Comparison of ENCODE assay signal across 19 mouse cellular contexts in genomic region chr8:124795781-124796488, GRCm38 (mm10). TPM values are rescaled to one million over a fixed set of nuclear protein-coding genes. Genes with fewer than 3 reads are reported as not detected.
DNase-seq lines count a peak whose midpoint lies in the region; ATAC-seq lines count a peak whose summit lies in the region.
"Had no signal": no experiment of that assay in that cellular context is flagged by ENCODE, and none has a peak within 500 bp of the region (broad histone marks: within the 10 kb centered on the region; RNA-seq: fewer than 3 reads in every experiment).

No protein-coding gene starts in this region.

- 81% methylated on average over 8 of the region's 8 CpGs for WGBS in forebrain, embryonic 12.5 days
- 61% methylated on average over 8 of the region's 8 CpGs for WGBS in hindbrain, embryonic 15.5 days
- WGBS in neural tube, embryonic 12.5 days: 73% methylated on average over 8 of the region's 8 CpGs

- H3K4me3 ChIP-seq in forebrain, embryonic 12.5 days (replicated peaks): peak overlapping the region; percentile 66
- peak overlapping the region; percentile 75 for H3K4me3 ChIP-seq in hindbrain, embryonic 15.5 days
- H3K4me3 ChIP-seq in neural tube, embryonic 12.5 days: peak overlapping the region; percentile 58
- H3K4me3 ChIP-seq: embryonic facial prominence, embryonic 10.5 days; heart, embryonic 13.5 days; liver, embryonic 12.5 days had no signal

- 0 out of 2 replicates have a peak overlapping the region, but pooled peaks have one; percentile 2 for H3K9ac ChIP-seq in forebrain, embryonic 12.5 days
- peak overlapping the region; percentile 86 for H3K9ac ChIP-seq in hindbrain, embryonic 15.5 days
- H3K9ac ChIP-seq in neural tube, embryonic 12.5 days: peak overlapping the region; percentile 80
- H3K9ac ChIP-seq: heart, embryonic 13.5 days; liver, embryonic 12.5 days had no signal

- no peak overlapping the region for H3K27ac ChIP-seq in forebrain, embryonic 12.5 days
- no peak overlapping the region for H3K27ac ChIP-seq in hindbrain, embryonic 15.5 days (replicated peaks)
- H3K27ac ChIP-seq in neural tube, embryonic 12.5 days: no peak overlapping the region
- H3K27ac ChIP-seq: embryonic facial prominence, embryonic 10.5 days; heart, embryonic 13.5 days; liver, embryonic 12.5 days had no signal

- H3K4me2 ChIP-seq in forebrain, embryonic 12.5 days: peak overlapping the region; percentile 99
- peak overlapping the region; percentile 73 for H3K4me2 ChIP-seq in hindbrain, embryonic 15.5 days
- H3K4me2 ChIP-seq in neural tube, embryonic 12.5 days (replicated peaks): peak overlapping the region; percentile 74
- H3K4me2 ChIP-seq: heart, embryonic 13.5 days; liver, embryonic 12.5 days had no signal

- H3K27me3 ChIP-seq in forebrain, embryonic 12.5 days: peaks cover 70% of the 10 kb centered on the region
- no peaks in the 10 kb centered on the region for H3K27me3 ChIP-seq in hindbrain, embryonic 15.5 days
- peaks cover 37% of the 10 kb centered on the region for H3K27me3 ChIP-seq in neural tube, embryonic 12.5 days (replicated peaks)

- H3K36me3 ChIP-seq in forebrain, embryonic 12.5 days (replicated peaks): no peaks in the 10 kb centered on the region
- 0 out of 2 replicates have a peak, but pooled peaks cover 4% of the 10 kb centered on the region for H3K36me3 ChIP-seq in hindbrain, embryonic 15.5 days
- H3K36me3 ChIP-seq in neural tube, embryonic 12.5 days: no peaks in the 10 kb centered on the region
- H3K36me3 ChIP-seq: embryonic facial prominence, embryonic 10.5 days; G1E; heart, embryonic 13.5 days; liver, embryonic 12.5 days had no signal

- peaks cover 51% of the 10 kb centered on the region for H3K4me1 ChIP-seq in forebrain, embryonic 12.5 days
- peaks cover 70% of the 10 kb centered on the region for H3K4me1 ChIP-seq in hindbrain, embryonic 15.5 days (replicated peaks)
- H3K4me1 ChIP-seq in neural tube, embryonic 12.5 days: peaks cover 56% of the 10 kb centered on the region

- DNase-seq in kidney, adult 11 months: peak; percentile 29
- DNase-seq in kidney, postnatal 4 days: no peak
- no peak for DNase-seq in heart, postnatal 4 days
- no peak for DNase-seq in layer of hippocampus, postnatal 25 days (ENCODE audit: extremely low spot score in 1 of 2, low spot score in 1 of 2)
- DNase-seq: cerebellum, adult 8-10 months; gastrocnemius, postnatal 14 days; lung, postnatal 14 days; retina, postnatal 1 day had no signal

- ATAC-seq in forebrain, embryonic 12.5 days (ENCODE audit: low FRiP score): no peak
- ATAC-seq in hindbrain, embryonic 15.5 days (ENCODE audit: low FRiP score, low read depth): no peak
- ATAC-seq in neural tube, embryonic 12.5 days (ENCODE audit: low FRiP score, low read depth): no peak
- ATAC-seq in cerebellum, adult (ENCODE audit: insufficient number of reproducible peaks, low FRiP score, low TSS enrichment): no peak
- ATAC-seq: activated CD4-positive, CD25-positive, alpha-beta regulatory T cell, adult 4 months; inflammation-experienced regulatory T-cells, adult 6 months; liver, embryonic 12.5 days had no signal

- H3K9me3 ChIP-seq in forebrain, embryonic 12.5 days: no peaks in the 10 kb centered on the region
- no peaks in the 10 kb centered on the region for H3K9me3 ChIP-seq in hindbrain, embryonic 15.5 days
- no peaks in the 10 kb centered on the region for H3K9me3 ChIP-seq in neural tube, embryonic 12.5 days
- H3K9me3 ChIP-seq: embryonic facial prominence, embryonic 10.5 days; heart, embryonic 13.5 days; liver, embryonic 12.5 days had no signal

RNA-seq across cellular contexts. Expression of gene Trim67, which starts 3.0 kb away (rescaled TPM):
- 6.1 and 6.4 TPM in 2 replicates for polyA plus RNA-seq in forebrain, embryonic 12.5 days (2016; fragmentation: Nextera tagmentation; extraction: Ambion mirVana)
- polyA plus RNA-seq in hindbrain, embryonic 15.5 days (2015; fragmentation: Nextera tagmentation; extraction: Ambion mirVana): 28.5 and 29.6 TPM in 2 replicates
- polyA plus RNA-seq in neural tube, embryonic 12.5 days (2016; fragmentation: Nextera tagmentation; extraction: Ambion mirVana): 14.3 and 15.1 TPM in 2 replicates
- total RNA-seq in heart, postnatal 4 days (2021): under 1 TPM; 0.20 to 0.33 TPM
- 1 to 10 TPM; 4.0 to 5.4 TPM for total RNA-seq in layer of hippocampus, postnatal 25 days (2021)
- polyA plus RNA-seq: activated CD4-positive, CD25-positive, alpha-beta regulatory T cell, adult 4 months; G1E; inflammation-experienced regulatory T-cells, adult 6 months; thymus, postnatal 0 days had no signal

RNA-seq across cellular contexts. Expression of gene Fam89a, which starts 44.3 kb away (rescaled TPM):
- 0.79 and 0.97 TPM in 2 replicates for polyA plus RNA-seq in forebrain, embryonic 12.5 days (2016; fragmentation: Nextera tagmentation; extraction: Ambion mirVana)
- polyA plus RNA-seq in hindbrain, embryonic 15.5 days (2015; fragmentation: Nextera tagmentation; extraction: Ambion mirVana): 1.1 and 1.8 TPM in 2 replicates
- 8.9 and 11.2 TPM in 2 replicates for polyA plus RNA-seq in neural tube, embryonic 12.5 days (2016; fragmentation: Nextera tagmentation; extraction: Ambion mirVana)
- total RNA-seq in heart, postnatal 4 days (2021): 1 to 10 TPM; 1.0 to 1.7 TPM
- total RNA-seq in layer of hippocampus, postnatal 25 days (2021): under 1 TPM; 0.45 to 0.98 TPM
- total RNA-seq: G1E had no signal
- polyA plus RNA-seq: G1E had no signal

Comparison
In these comparisons a context has a peak if more than half of its experiments do, and no peak if none do; other contexts are left out.
1. H3K9ac ChIP-seq: peak in every context shown above with its lines; median percentile 86 in hindbrain, embryonic 15.5 days; 80 in neural tube, embryonic 12.5 days; 2 in forebrain, embryonic 12.5 days.